Mouse (Mus musculus) adrenal gland, adult 2 months (tissue): ENCODE results near the gene Cog1. TPM values are rescaled to one million over a fixed set of nuclear protein-coding genes. Genes with fewer than 3 reads are reported as not detected.
"Not testable (repeated sequence)": the region's sequence is repeated elsewhere in the genome, so short reads cannot be mapped to it uniquely, and the experiment has no call there.

Source experiments
- DNase-seq: peaks from one replicate; pipeline ENCODE4 v3.0.0; 2021
- polyA plus RNA-seq: library from polyadenylated mRNA; depleted of rRNA; stranded (reverse); fragments of >200 nt; gene quantifications from 2 replicates; pipeline ENCODE4 v1.2.3, GENCODE M21; 2012
- total RNA-seq, 2 experiments: library from RNA; stranded (reverse); gene quantifications; 2 replicates each; pipeline ENCODE4 v1.2.3; 2021

The Cog1 gene
- total and polyA plus RNA-seq, 3 experiments, result 37.8 to 60.2 (median 48.0) TPM

GRCm38 (mm10) chr11:113631862-113632261 lies 17.1 kb upstream of the Cog1 start:
- DNase-seq, result no peak

GRCm38 (mm10) chr11:113632303-113632702 lies 16.7 kb upstream of the Cog1 start:
- no peak for DNase-seq

GRCm38 (mm10) chr11:113633398-113633797 lies 15.6 kb upstream of the Cog1 start:
- DNase-seq, result no peak

- no peak for DNase-seq
Measured at GRCm38 (mm10) chr11:113634699-113635121, 14.3 kb upstream of the Cog1 start.

- DNase-seq, result no peak
Measured at GRCm38 (mm10) chr11:113638680-113639079, 10.3 kb upstream of the Cog1 start.

- no peak for DNase-seq
Measured at GRCm38 (mm10) chr11:113645181-113645580, 3.8 kb upstream of the Cog1 start.

GRCm38 (mm10) chr11:113648152-113648551 lies 817 bp upstream of the Cog1 start:
- peak; percentile 85 for DNase-seq

- DNase-seq, result peak; percentile 83
Measured at GRCm38 (mm10) chr11:113649353-113650210, 613 bp downstream of the Cog1 start, which contains the start of gene Slc39a11. Gene Slc39a11, minus strand, starts transcription at chr11:113650079.

- no peak for DNase-seq
Measured at GRCm38 (mm10) chr11:113651206-113651906, 2.4 kb downstream of the Cog1 start.

- no peak for DNase-seq
Measured at GRCm38 (mm10) chr11:113651907-113652273, 2.9 kb downstream of the Cog1 start.

- DNase-seq, result no peak
Measured at GRCm38 (mm10) chr11:113652516-113652915, 3.5 kb downstream of the Cog1 start.

GRCm38 (mm10) chr11:113654105-113654504 lies 5.1 kb downstream of the Cog1 start:
- DNase-seq, result no peak

- no peak for DNase-seq
Measured at GRCm38 (mm10) chr11:113654561-113655270, 5.7 kb downstream of the Cog1 start.

GRCm38 (mm10) chr11:113656511-113656932 lies 7.6 kb downstream of the Cog1 start:
- peak; percentile 83 for DNase-seq

- DNase-seq, result no peak
Measured at GRCm38 (mm10) chr11:113657221-113657620, 8.3 kb downstream of the Cog1 start.

GRCm38 (mm10) chr11:113658319-113658718 lies 9.3 kb downstream of the Cog1 start:
- no peak for DNase-seq

GRCm38 (mm10) chr11:113658763-113659162 lies 9.8 kb downstream of the Cog1 start:
- DNase-seq, result no peak

GRCm38 (mm10) chr11:113660213-113660612 lies 11.2 kb downstream of the Cog1 start:
- DNase-seq, result not testable (repeated sequence)

GRCm38 (mm10) chr11:113660940-113661339 lies 12.0 kb downstream of the Cog1 start:
- DNase-seq, result no peak

- DNase-seq, result no peak
Measured at GRCm38 (mm10) chr11:113661835-113662351, 12.9 kb downstream of the Cog1 start.

GRCm38 (mm10) chr11:113664279-113664678 lies 15.3 kb downstream of the Cog1 start:
- DNase-seq, result peak; percentile 52

GRCm38 (mm10) chr11:113666205-113666604 lies 17.2 kb downstream of the Cog1 start:
- no peak for DNase-seq
